Comparison of ENCODE assay signal across 9 mouse cellular contexts in genomic region chr4:134343071-134344031, GRCm38 (mm10). TPM values are rescaled to one million over a fixed set of nuclear protein-coding genes. Genes with fewer than 3 reads are reported as not detected.
DNase-seq lines count a peak whose midpoint lies in the region; ATAC-seq and TF ChIP-seq lines count a peak whose summit lies in the region.
"Had no signal": no experiment of that assay in that cellular context is flagged by ENCODE, and none has a peak within 500 bp of the region (broad histone marks: within the 10 kb centered on the region; RNA-seq: fewer than 3 reads in every experiment).

Gene Slc30a2 (plus strand): TSS chr4:134343181.

- H3K9ac ChIP-seq in heart, postnatal 0 days (replicated peaks; ENCODE audit: low read depth, low read length) = 0 out of 2 replicates have a peak within 1 kb of the TSS, but pooled peaks have one; percentile 14
- H3K9ac ChIP-seq in embryonic facial prominence, embryonic 11.5 days (replicated peaks; ENCODE audit: low read length) = peak within 1 kb of the TSS; percentile 25
- peak within 1 kb of the TSS; percentile 50 for H3K9ac ChIP-seq in intestine, postnatal 0 days (ENCODE audit: low read depth, low read length)
- H3K9ac ChIP-seq: liver, embryonic 14.5 days had no signal

- no peak for TF ChIP-seq CTCF in heart, postnatal 0 days (IDR thresholded peaks at IDR 0.05; ENCODE audit: low read depth)
- TF ChIP-seq CTCF in intestine, postnatal 0 days (IDR thresholded peaks at IDR 0.05; ENCODE audit: low read depth) = no peak

- H3K4me1 ChIP-seq in heart, postnatal 0 days (ENCODE audit: control insufficient read depth, insufficient read depth) = peaks cover 6% of the 10 kb centered on the region; the same call in 1 of the 2 replicates
- H3K4me1 ChIP-seq in embryonic facial prominence, embryonic 11.5 days (ENCODE audit: control insufficient read depth, insufficient read depth, low read length) = peaks cover 5% of the 10 kb centered on the region
- H3K4me1 ChIP-seq in intestine, postnatal 0 days (replicated peaks; ENCODE audit: control insufficient read depth, insufficient read depth, low read length) = peaks cover 5% of the 10 kb centered on the region; the same call in 1 of the 2 replicates

- no peak for DNase-seq in heart, postnatal 0 days (ENCODE audit: low spot score)
- DNase-seq in heart, adult 8-10 months (ENCODE audit: low spot score) = no peak
- peak; percentile 34 for DNase-seq in embryonic facial prominence, embryonic 11.5 days (ENCODE audit: low spot score)
- DNase-seq in MN1 (ENCODE audit: low spot score) = no peak
- no peak for DNase-seq in gastrocnemius, postnatal 10 days
- no peak for DNase-seq in layer of hippocampus, adult 8-10 months (ENCODE audit: low spot score in 2 of 2)

- WGBS in heart, postnatal 0 days = 6% methylated on average over 61 of the region's 61 CpGs
- 2% methylated on average over 61 of the region's 61 CpGs for WGBS in embryonic facial prominence, embryonic 11.5 days
- WGBS in intestine, postnatal 0 days = 3% methylated on average over 57 of the region's 61 CpGs

- peak within 1 kb of the TSS; percentile 21 for H3K4me3 ChIP-seq in heart, postnatal 0 days (ENCODE audit: low read depth, low read length)
- H3K4me3 ChIP-seq in embryonic facial prominence, embryonic 11.5 days (ENCODE audit: low read depth, low read length) = peak within 1 kb of the TSS; percentile 30
- H3K4me3 ChIP-seq in intestine, postnatal 0 days (ENCODE audit: low read depth, low read length) = peak within 1 kb of the TSS; percentile 37

- TF ChIP-seq EP300 in heart, postnatal 0 days (IDR thresholded peaks at IDR 0.05; ENCODE audit: low read depth) = no peak

- H3K27ac ChIP-seq in heart, postnatal 0 days (ENCODE audit: low read depth) = no peak within 1 kb of the TSS
- H3K27ac ChIP-seq in embryonic facial prominence, embryonic 11.5 days (replicated peaks; ENCODE audit: low read depth, low read length) = no peak within 1 kb of the TSS
- H3K27ac ChIP-seq in intestine, postnatal 0 days (ENCODE audit: low read depth, low read length) = peak within 1 kb of the TSS; percentile 90
- H3K27ac ChIP-seq: liver, embryonic 14.5 days had no signal

- H3K9me3 ChIP-seq in heart, postnatal 0 days (replicated peaks; ENCODE audit: control insufficient read depth, low read length) = no peaks in the 10 kb centered on the region
- no peaks in the 10 kb centered on the region for H3K9me3 ChIP-seq in embryonic facial prominence, embryonic 11.5 days (replicated peaks; ENCODE audit: control insufficient read depth, low read length)
- no peaks in the 10 kb centered on the region for H3K9me3 ChIP-seq in intestine, postnatal 0 days (ENCODE audit: control insufficient read depth)

- peaks cover 30% of the 10 kb centered on the region for H3K27me3 ChIP-seq in heart, postnatal 0 days (ENCODE audit: control insufficient read depth, insufficient read depth, low read length)
- H3K27me3 ChIP-seq in embryonic facial prominence, embryonic 11.5 days (ENCODE audit: control insufficient read depth, insufficient read depth, low read length) = peaks cover 25% of the 10 kb centered on the region
- peaks cover 10% of the 10 kb centered on the region for H3K27me3 ChIP-seq in intestine, postnatal 0 days (replicated peaks; ENCODE audit: control insufficient read depth, insufficient read depth, low read length)

- H3K36me3 ChIP-seq in heart, postnatal 0 days (replicated peaks; ENCODE audit: control insufficient read depth, insufficient read depth, low read length) = no peaks in the 10 kb centered on the region
- H3K36me3 ChIP-seq in embryonic facial prominence, embryonic 11.5 days (replicated peaks; ENCODE audit: control insufficient read depth, insufficient read depth, low read depth, low read length) = no peaks in the 10 kb centered on the region
- H3K36me3 ChIP-seq in intestine, postnatal 0 days (ENCODE audit: control insufficient read depth, insufficient read depth) = no peaks in the 10 kb centered on the region

- peak within 1 kb of the TSS; percentile 49 for H3K4me2 ChIP-seq in heart, postnatal 0 days (ENCODE audit: low read depth, low read length)
- peak within 1 kb of the TSS; percentile 50 for H3K4me2 ChIP-seq in embryonic facial prominence, embryonic 11.5 days (ENCODE audit: low read depth, low read length)
- H3K4me2 ChIP-seq in intestine, postnatal 0 days (replicated peaks; ENCODE audit: low read depth) = peak within 1 kb of the TSS; percentile 67

- no peak for ATAC-seq in heart, postnatal 0 days (ENCODE audit: insufficient read depth, low read depth)
- no peak for ATAC-seq in embryonic facial prominence, embryonic 11.5 days (replicated peaks; ENCODE audit: insufficient number of reproducible peaks, low FRiP score, low TSS enrichment, low read depth)
- ATAC-seq in intestine, postnatal 0 days = peak; percentile 88
- ATAC-seq in megakaryocyte progenitor cell, adult 5-6 weeks (replicated peaks; ENCODE audit: poor library complexity) = peak; percentile 31; the same call in 1 of the 2 replicates

RNA-seq across cellular contexts. Expression of gene Slc30a2, which starts in this region (rescaled TPM):
- total RNA-seq in heart, postnatal 0 days (2014; rRNA removed; ENCODE audit: low replicate concordance) = 0.38 TPM in 1 of 2 replicates, not detected in the other
- polyA plus RNA-seq in heart, postnatal 0 days (2015; fragmentation: Nextera tagmentation; extraction: Ambion mirVana) = 0.16 and 0.33 TPM in 2 replicates
- under 1 TPM; 0.32 to 0.94 (median 0.55) TPM for total RNA-seq in heart, adult 8-10 months (2022)
- 0.07 TPM in 1 of 2 replicates, not detected in the other for polyA plus RNA-seq in embryonic facial prominence, embryonic 11.5 days (2014; fragmentation: Nextera tagmentation; extraction: Ambion mirVana)
- polyA plus RNA-seq in intestine, postnatal 0 days (2015; fragmentation: Nextera tagmentation; extraction: Ambion mirVana) = 15.4 and 39.1 TPM in 2 replicates
- total RNA-seq in megakaryocyte progenitor cell, adult 5-6 weeks (2015) = 0.07 and 0.15 TPM in 2 replicates
- total RNA-seq in megakaryocyte progenitor cell, adult 5-6 weeks (2017) = not detected in 2 replicates
- under 1 TPM; 0.29 to 0.66 TPM for total RNA-seq in gastrocnemius, postnatal 10 days (2021)
- total RNA-seq in layer of hippocampus, adult 8-10 months (2022) = under 1 TPM in 1 of 4 experiments, not detected in 3; 0.49 TPM

Comparison
In these comparisons a context has a peak if more than half of its experiments do, and no peak if none do; other contexts are left out.
1. RNA of gene Slc30a2 (polyA plus RNA-seq): 15.4 to 39.1 TPM in intestine, postnatal 0 days; 0.16 to 0.33 TPM in heart, postnatal 0 days and 0.07 TPM in embryonic facial prominence, embryonic 11.5 days; every median in the first group is over 10 times any median in the second.
2. Peak in DNase-seq, H3K4me3 ChIP-seq, H3K9ac ChIP-seq and H3K4me2 ChIP-seq in embryonic facial prominence, embryonic 11.5 days; RNA of the gene not detected or under 1 TPM.
3. Peak in ATAC-seq in megakaryocyte progenitor cell, adult 5-6 weeks; RNA of the gene not detected or under 1 TPM.
4. Peak in every context shown above with its lines, with median percentiles within 50 percentile points of each other: H3K4me2 ChIP-seq, H3K4me3 ChIP-seq and H3K9ac ChIP-seq.